Mouse (Mus musculus) spleen, adult 2 months (tissue): ENCODE measurements around the gene Ezh1.

Source experiments
- CTCF ChIP-seq: fragments of 200-500 bp; IDR thresholded peaks from 2 replicates; pipeline ENCODE4 v1.5.1; 2011; ENCODE audit warnings: mild to moderate bottlenecking, inconsistent platforms; ENCODE audit not compliant: insufficient read depth, insufficient read length, insufficient replicate concordance; ENCODE audit errors: extremely low read depth
- POLR2A ChIP-seq: fragments of 200-500 bp; IDR thresholded peaks from 2 replicates; pipeline ENCODE4 v1.6.1; 2011; ENCODE audit warnings: low read depth, low read length, inconsistent platforms

- TF ChIP-seq CTCF (peak; percentile 11; the same call in 1 of the 2 replicates), POLR2A (peak; percentile 56)
Observed at GRCm38 (mm10) chr11:101226065-101226701, at the start of gene Ezh1.
